Mouse (Mus musculus) heart, embryonic 13.5 days (tissue): ENCODE measurements at regions not wholly inside any gene's neighbourhood (a gene's known extent, or its start where the extent isn't known, plus 50 kb on each side); places are given as distances from the start of the nearest gene placed in this dataset.

Experiments
- ATAC-seq: fragments of 200-750 bp; cut with Nextera tagmentation; 2 replicates; pipeline ENCODE4 v1.8.0; 2017; ENCODE audit warnings: moderate TSS enrichment; ENCODE audit not compliant: insufficient number of reproducible peaks, low FRiP score, low TSS enrichment; ENCODE audit errors: extremely low read depth
- H3K27ac ChIP-seq: fragments of 300-500 bp; sonication (generic); replicated peaks from 2 replicates; pipeline ENCODE4 v1.5.1; 2015; ENCODE audit warnings: moderate library complexity, mild to moderate bottlenecking, inconsistent platforms
- H3K27me3 ChIP-seq: fragments of 300-500 bp; sonication (generic); replicated peaks from 2 replicates; pipeline ENCODE4 v1.6.1; 2015; ENCODE audit warnings: mild to moderate bottlenecking, inconsistent platforms
- H3K36me3 ChIP-seq: fragments of 300-500 bp; sonication (generic); 2 replicates; pipeline ENCODE4 v1.6.1; 2015; ENCODE audit warnings: mild to moderate bottlenecking, inconsistent platforms
- H3K4me1 ChIP-seq: fragments of 300-500 bp; sonication (generic); 2 replicates; pipeline ENCODE4 v1.6.1; 2015; ENCODE audit warnings: inconsistent platforms
- H3K4me2 ChIP-seq: fragments of 300-500 bp; sonication (generic); 2 replicates; pipeline ENCODE4 v1.6.1; 2015; ENCODE audit warnings: inconsistent platforms, mild to moderate bottlenecking, moderate library complexity
- H3K4me3 ChIP-seq: fragments of 300-500 bp; sonication (generic); 2 replicates; pipeline ENCODE4 v1.5.1; 2015; ENCODE audit warnings: moderate library complexity, mild to moderate bottlenecking, inconsistent platforms
- H3K9ac ChIP-seq: fragments of 300-500 bp; sonication (generic); 2 replicates; pipeline ENCODE4 v1.6.1; 2015; ENCODE audit warnings: inconsistent platforms, mild to moderate bottlenecking, moderate library complexity
- H3K9me3 ChIP-seq: fragments of 300-500 bp; sonication (generic); 2 replicates; pipeline ENCODE4 v1.6.1; 2016; ENCODE audit warnings: inconsistent platforms
- WGBS: fragments of 180-500 bp; shearing (Covaris S2); methylation state at CpG from one replicate; pipeline ENCODE4 v1.1.7; 2015; ENCODE audit warnings: mixed read lengths; 5-methylcytosine and 5-hydroxymethylcytosine counted together

DNA sequence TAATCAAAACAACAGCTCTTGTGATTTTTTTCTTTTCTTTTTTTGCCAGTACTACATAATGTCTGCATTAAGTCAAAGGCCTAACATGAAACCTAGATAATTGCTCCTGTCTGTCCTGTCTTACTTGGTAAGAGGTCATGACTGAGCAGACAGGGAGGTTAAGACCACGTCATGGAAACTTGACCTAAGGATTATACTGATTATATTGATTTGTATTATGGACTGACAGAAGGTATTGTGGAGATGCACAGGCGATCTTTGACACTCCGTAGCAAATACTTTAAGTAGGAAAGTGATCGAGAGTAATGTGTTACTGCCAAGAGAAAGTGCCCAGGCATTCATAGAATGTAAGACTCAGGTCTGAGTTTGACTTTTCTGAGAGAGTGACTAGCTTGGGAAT lies 543.8 kb upstream of the Adgrl2 start:
- no peak overlapping the region for H3K4me3 ChIP-seq
- no peaks in the 10 kb centered on the region for H3K27me3 ChIP-seq
- no peak overlapping the region for H3K9ac ChIP-seq
- no peaks in the 10 kb centered on the region for H3K36me3 ChIP-seq
- no peak overlapping the region for H3K4me2 ChIP-seq
- no peak overlapping the region for H3K27ac ChIP-seq
- 0 out of 2 replicates have a peak, but pooled peaks cover 2% of the 10 kb centered on the region for H3K4me1 ChIP-seq
- ATAC-seq = no peak
- WGBS = 70% methylated on average over 4 of the region's 4 CpGs
- no peaks in the 10 kb centered on the region; the same call in 1 of the 2 replicates for H3K9me3 ChIP-seq

- H3K27me3 ChIP-seq = no peaks in the 10 kb centered on the region
- H3K4me1 ChIP-seq = 0 out of 2 replicates have a peak, but pooled peaks cover 2% of the 10 kb centered on the region
- no peak overlapping the region for H3K27ac ChIP-seq
- H3K9me3 ChIP-seq = no peaks in the 10 kb centered on the region
- H3K9ac ChIP-seq = no peak overlapping the region
- ATAC-seq = no peak
- H3K36me3 ChIP-seq = no peaks in the 10 kb centered on the region
- H3K4me2 ChIP-seq = no peak overlapping the region
- no peak overlapping the region for H3K4me3 ChIP-seq
- WGBS = 82% methylated on average over 13 of the region's 13 CpGs
Measured at GRCm38 (mm10) chr3:149530026-149530607, 539.8 kb upstream of the Adgrl2 start.

- H3K4me2 ChIP-seq = no peak overlapping the region
- H3K36me3 ChIP-seq = no peaks in the 10 kb centered on the region
- H3K9me3 ChIP-seq = no peaks in the 10 kb centered on the region
- no peak for ATAC-seq
- no peak overlapping the region for H3K4me3 ChIP-seq
- H3K9ac ChIP-seq = no peak overlapping the region
- H3K4me1 ChIP-seq = no peaks in the 10 kb centered on the region
- no peaks in the 10 kb centered on the region for H3K27me3 ChIP-seq
- H3K27ac ChIP-seq = no peak overlapping the region
- 87% methylated on average over 3 of the region's 3 CpGs for WGBS
Measured at GRCm38 (mm10) chr3:149526509-149526908, 536.2 kb upstream of the Adgrl2 start.

DNA sequence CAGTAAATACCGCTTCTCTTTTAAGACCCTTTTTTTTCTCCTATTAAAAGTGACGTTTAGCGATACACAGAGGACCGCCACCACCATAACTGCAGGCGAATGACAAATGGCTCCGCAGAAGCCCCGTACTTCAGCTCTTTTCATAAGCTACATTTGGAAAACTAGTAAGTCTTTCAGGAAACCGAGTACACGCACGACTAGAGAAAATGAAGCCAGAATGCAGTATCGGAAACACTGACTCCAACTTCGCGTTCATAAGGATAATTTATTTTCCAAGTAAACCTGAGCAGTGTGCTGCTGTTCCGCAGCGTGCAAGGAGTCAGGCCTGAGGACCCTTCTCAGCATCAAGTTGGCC lies 529.2 kb upstream of the Adgrl2 start:
- Histone ChIP-seq H3K9me3 (0 out of 2 replicates have a peak, but pooled peaks cover 4% of the 10 kb centered on the region), H3K27me3 (peaks cover 33% of the 10 kb centered on the region), H3K4me1 (no peaks in the 10 kb centered on the region; the same call in 1 of the 2 replicates), H3K36me3 (no peaks in the 10 kb centered on the region), H3K27ac (no peak overlapping the region), H3K9ac (peak overlapping the region; percentile 62; the same call in 1 of the 2 replicates), H3K4me3 (peak overlapping the region; percentile 52), H3K4me2 (peak overlapping the region; percentile 85)
- no peak for ATAC-seq
- WGBS = 33% methylated on average over 15 of the region's 15 CpGs

GRCm38 (mm10) chr3:149518928-149519574 lies 528.7 kb upstream of the Adgrl2 start:
- H3K4me1 ChIP-seq = no peaks in the 10 kb centered on the region; the same call in 1 of the 2 replicates
- ATAC-seq = no peak
- peaks cover 33% of the 10 kb centered on the region for H3K27me3 ChIP-seq
- peak overlapping the region; percentile 62 for H3K9ac ChIP-seq
- peak overlapping the region; percentile 52 for H3K4me3 ChIP-seq
- no peaks in the 10 kb centered on the region for H3K36me3 ChIP-seq
- H3K27ac ChIP-seq = no peak overlapping the region
- 7% methylated on average over 27 of the region's 27 CpGs for WGBS
- peak overlapping the region; percentile 85 for H3K4me2 ChIP-seq
- 0 out of 2 replicates have a peak, but pooled peaks cover 4% of the 10 kb centered on the region for H3K9me3 ChIP-seq

DNA sequence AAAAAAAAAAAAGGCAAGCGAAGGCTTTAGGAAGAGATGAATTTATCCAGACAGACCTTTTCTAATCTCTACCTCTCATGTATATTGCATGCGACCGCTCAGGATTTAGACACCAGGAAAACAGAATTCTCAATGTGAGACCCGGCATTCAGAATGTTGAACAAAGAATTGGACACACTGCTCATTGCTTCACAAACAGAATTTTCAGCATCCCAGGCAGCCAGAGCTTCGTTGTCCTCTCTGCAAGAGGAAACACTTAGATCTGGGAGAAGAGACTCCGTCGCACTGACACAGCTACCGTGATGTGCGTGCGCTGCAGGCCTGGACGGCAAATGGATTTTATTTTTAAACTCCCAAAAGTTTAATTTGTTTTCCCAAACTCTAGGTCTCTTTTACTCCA lies 527.2 kb upstream of the Adgrl2 start:
- H3K27ac ChIP-seq = no peak overlapping the region
- no peak overlapping the region for H3K4me2 ChIP-seq
- 0 out of 2 replicates have a peak, but pooled peaks cover 4% of the 10 kb centered on the region for H3K9me3 ChIP-seq
- ATAC-seq = no peak
- WGBS = 87% methylated on average over 11 of the region's 11 CpGs
- no peaks in the 10 kb centered on the region; the same call in 1 of the 2 replicates for H3K4me1 ChIP-seq
- peaks cover 40% of the 10 kb centered on the region for H3K27me3 ChIP-seq
- no peak overlapping the region for H3K9ac ChIP-seq
- H3K4me3 ChIP-seq = no peak overlapping the region
- no peaks in the 10 kb centered on the region for H3K36me3 ChIP-seq

GRCm38 (mm10) chr3:149509178-149509577 lies 518.8 kb upstream of the Adgrl2 start:
- 40% methylated on average over 6 of the region's 6 CpGs for WGBS
- ATAC-seq = no peak

GRCm38 (mm10) chr3:149508671-149509070 lies 518.3 kb upstream of the Adgrl2 start:
- H3K9me3 ChIP-seq = no peaks in the 10 kb centered on the region
- peaks cover 27% of the 10 kb centered on the region for H3K4me1 ChIP-seq
- WGBS = 29% methylated on average over 10 of the region's 10 CpGs
- H3K27ac ChIP-seq = peak overlapping the region; percentile 85
- peak overlapping the region; percentile 26; the same call in 1 of the 2 replicates for H3K4me3 ChIP-seq
- H3K9ac ChIP-seq = no peak overlapping the region
- H3K27me3 ChIP-seq = peaks cover 20% of the 10 kb centered on the region
- H3K4me2 ChIP-seq = peak overlapping the region; percentile 62
- ATAC-seq = peak; percentile 65; the same call in 1 of the 2 replicates
- H3K36me3 ChIP-seq = no peaks in the 10 kb centered on the region

More at GRCm38 (mm10) chr3:149509178-149509577, 518.8 kb upstream of the Adgrl2 start:
- Histone ChIP-seq H3K9me3 (no peaks in the 10 kb centered on the region), H3K4me3 (peak overlapping the region; percentile 26; the same call in 1 of the 2 replicates), H3K36me3 (no peaks in the 10 kb centered on the region), H3K4me2 (peak overlapping the region; percentile 62), H3K9ac (peak overlapping the region; percentile 52; the same call in 1 of the 2 replicates), H3K4me1 (peaks cover 27% of the 10 kb centered on the region), H3K27ac (peak overlapping the region; percentile 85), H3K27me3 (peaks cover 18% of the 10 kb centered on the region)

DNA sequence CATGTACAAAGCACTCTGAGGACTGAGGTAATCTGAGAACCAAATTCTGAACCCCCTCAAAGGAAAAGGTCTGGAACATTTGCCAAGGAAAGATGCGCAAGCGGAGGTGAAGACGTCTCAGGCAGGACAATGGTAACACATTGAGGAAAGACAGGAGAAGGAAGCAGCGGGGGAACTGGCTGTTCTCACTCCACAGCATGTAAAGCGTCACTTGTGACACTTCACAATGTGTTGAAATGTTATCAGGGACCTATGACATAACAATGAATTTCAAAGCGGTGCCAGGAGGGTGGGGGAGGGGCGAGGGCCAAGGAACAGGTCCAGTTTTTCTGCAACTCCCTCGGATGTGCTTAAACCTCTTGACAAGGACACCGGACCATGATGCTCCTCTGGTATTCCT lies 515.3 kb upstream of the Adgrl2 start:
- Histone ChIP-seq H3K9me3 (no peaks in the 10 kb centered on the region), H3K4me1 (peaks cover 24% of the 10 kb centered on the region), H3K27ac (peak overlapping the region; percentile 43; the same call in 1 of the 2 replicates), H3K27me3 (peaks cover 21% of the 10 kb centered on the region), H3K4me3 (no peak overlapping the region), H3K36me3 (no peaks in the 10 kb centered on the region), H3K9ac (no peak overlapping the region), H3K4me2 (peak overlapping the region; percentile 26)
- 13% methylated on average over 9 of the region's 9 CpGs for WGBS
- peak; percentile 37; the same call in 1 of the 2 replicates for ATAC-seq

- H3K9ac ChIP-seq = no peak overlapping the region
- no peak for ATAC-seq
- 92% methylated on average over 2 of the region's 2 CpGs for WGBS
- peaks cover 18% of the 10 kb centered on the region for H3K4me1 ChIP-seq
- H3K36me3 ChIP-seq = no peaks in the 10 kb centered on the region
- H3K4me3 ChIP-seq = no peak overlapping the region
- peaks cover 21% of the 10 kb centered on the region for H3K27me3 ChIP-seq
- H3K27ac ChIP-seq = no peak overlapping the region
- H3K9me3 ChIP-seq = no peaks in the 10 kb centered on the region
- H3K4me2 ChIP-seq = no peak overlapping the region
Measured at GRCm38 (mm10) chr3:149503992-149504391, 513.6 kb upstream of the Adgrl2 start.

GRCm38 (mm10) chr3:149500130-149500529 lies 509.8 kb upstream of the Adgrl2 start:
- H3K4me1 ChIP-seq = no peaks in the 10 kb centered on the region
- no peak overlapping the region for H3K9ac ChIP-seq
- no peaks in the 10 kb centered on the region for H3K36me3 ChIP-seq
- no peak overlapping the region for H3K27ac ChIP-seq
- H3K9me3 ChIP-seq = no peaks in the 10 kb centered on the region
- no peak overlapping the region for H3K4me2 ChIP-seq
- peaks cover 15% of the 10 kb centered on the region for H3K27me3 ChIP-seq
- ATAC-seq = no peak
- H3K4me3 ChIP-seq = no peak overlapping the region
- 73% methylated on average over 3 of the region's 3 CpGs for WGBS
